Mouse (Mus musculus): ENCODE measurements around the gene Ntm.

The Ntm gene

DNA sequence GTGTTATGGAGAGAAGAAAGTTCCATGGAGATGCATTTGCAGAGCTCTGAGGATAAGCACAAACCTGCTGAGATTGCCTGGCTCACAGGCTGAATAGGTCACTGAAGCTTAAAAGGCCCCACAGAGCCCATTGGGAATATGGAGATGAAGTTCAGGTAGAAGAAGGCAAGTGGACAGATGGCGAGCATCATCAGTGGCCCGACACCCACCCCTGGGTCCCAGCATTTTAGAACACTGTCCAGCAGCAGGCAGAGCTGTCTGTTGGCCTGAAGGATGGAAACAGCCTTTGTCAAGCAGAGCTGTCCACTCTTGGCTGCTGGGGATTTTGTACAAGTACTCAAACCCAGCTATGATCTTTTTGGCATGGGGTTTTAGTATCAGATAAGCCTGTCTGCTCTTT is 722.1 kb downstream of the Ntm start:
- no peak for DNase-seq (ENCODE audit: low spot score in 2 of 2)

DNA sequence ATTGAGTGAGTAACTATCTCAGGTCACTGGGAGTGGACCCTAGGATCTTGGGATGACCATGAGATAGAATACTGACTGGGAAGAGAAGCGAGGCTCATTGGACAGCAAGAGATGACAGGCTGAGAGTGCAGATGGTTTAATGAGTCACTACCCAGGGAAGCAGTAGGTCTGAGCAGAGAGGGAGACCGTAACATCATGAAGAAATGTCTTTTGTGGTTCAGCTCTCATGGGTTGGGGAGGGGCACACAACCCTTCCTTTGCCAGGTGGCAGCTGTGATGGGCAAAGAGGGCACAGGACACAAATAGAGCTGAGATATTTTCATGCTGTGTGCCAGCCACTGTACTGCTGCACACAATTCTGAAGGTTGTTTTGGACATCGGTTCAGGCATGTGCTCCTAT is 724.0 kb downstream of the Ntm start:
- no peak for DNase-seq (ENCODE audit: low spot score in 2 of 2)

DNA sequence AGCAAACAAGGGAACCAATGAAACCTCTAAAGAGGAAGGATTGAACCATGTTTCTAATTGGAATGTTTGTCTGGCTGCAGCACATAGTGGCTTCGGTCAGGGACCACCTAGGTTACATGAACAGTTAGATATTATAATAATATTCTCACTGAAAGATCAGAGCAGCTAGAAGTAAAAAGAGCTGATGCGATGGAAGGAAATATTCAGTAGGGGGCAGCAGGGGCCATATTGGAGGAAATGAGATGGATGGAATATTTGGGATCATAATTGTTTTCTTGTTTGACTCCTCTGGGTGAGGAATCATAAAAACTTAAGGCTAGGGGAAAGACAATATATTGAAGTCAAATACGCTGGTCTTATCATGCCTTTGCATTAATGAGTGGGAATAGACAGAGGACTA is 726.2 kb downstream of the Ntm start:
- DNase-seq (ENCODE audit: low spot score in 2 of 2): no peak

DNA sequence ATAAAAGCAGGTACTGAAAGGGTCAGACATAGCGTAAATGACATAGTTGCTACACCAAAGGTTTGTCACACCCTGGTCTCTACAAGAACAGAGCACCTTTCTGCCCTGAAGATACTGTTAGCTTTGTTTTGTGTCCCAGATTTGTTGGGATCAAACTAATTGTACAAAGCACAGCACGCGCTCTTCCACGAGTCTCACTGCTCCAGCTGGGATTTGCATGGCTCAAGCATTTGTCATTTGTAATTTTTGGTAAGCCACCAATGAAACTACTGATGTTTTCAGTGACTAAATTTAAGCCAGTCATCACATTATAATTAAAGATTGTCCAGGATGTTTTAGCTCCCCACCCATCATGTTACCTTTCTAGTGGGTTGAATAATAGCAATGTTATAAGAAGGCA is 735.2 kb downstream of the Ntm start:
- DNase-seq (ENCODE audit: low spot score in 2 of 2): no peak

DNA sequence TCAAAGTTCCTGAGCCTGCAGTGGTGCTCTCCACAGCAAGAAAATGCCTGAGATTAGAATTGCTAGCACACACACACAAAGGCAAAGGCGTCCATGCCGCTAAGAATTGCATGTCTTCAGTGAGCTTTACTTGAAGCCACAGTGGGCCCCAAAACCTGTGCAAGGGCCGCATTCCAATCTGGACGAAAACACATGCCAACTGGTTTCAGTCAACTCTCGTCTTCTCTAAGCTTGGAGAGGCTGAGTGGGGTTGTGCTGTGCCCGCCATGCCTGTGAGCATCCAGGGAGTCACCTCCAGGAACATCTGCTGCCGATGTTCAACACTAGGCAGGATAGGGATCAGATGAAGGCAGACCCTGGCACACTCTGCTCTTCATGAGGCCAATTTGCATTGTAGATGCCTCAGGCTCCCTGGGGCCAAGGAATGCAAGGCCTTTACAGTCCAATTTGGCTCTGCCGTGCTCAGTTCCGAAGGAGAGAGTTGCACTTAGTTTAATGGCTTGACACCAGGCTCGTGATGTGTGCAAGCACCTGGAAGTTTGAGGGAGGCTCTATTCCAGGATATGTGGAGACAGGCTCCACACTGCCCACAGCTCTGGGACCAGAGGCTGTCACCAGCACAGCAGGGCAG is 739.9 kb downstream of the Ntm start:
- DNase-seq (ENCODE audit: low spot score in 2 of 2): no peak

DNA sequence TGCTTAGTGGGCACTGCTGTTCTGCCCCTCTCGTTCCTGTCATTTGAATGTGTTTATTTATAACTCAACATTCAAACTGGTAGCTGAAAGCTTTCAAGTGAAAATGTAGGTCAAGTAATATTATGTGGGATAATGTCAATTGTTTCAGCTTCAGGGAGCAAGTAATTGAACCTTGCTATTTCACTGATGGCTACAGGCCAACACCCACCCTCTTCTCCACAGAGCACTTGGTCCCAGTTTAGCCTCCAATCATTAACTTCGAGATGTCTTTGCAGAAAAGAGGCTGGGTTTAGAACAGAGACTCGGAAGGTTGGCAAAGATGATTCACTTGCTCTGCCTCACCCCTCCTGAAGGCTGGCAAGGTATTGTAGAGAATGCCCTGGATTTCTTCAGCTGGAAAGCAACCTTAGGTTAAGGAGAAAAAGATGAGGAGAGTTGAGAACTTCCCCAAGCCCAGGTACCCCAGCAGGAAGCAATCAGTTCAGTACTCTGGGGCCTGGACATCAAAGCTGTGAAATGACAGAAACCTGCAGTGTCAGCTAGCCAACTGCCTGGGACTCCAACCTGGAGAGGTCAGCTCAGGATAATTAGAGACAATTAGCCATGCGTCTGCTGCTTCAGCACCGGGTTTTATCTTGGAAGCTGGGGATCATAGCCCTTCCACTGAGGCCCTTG is 741.9 kb downstream of the Ntm start:
- no peak for DNase-seq (ENCODE audit: low spot score in 2 of 2)

DNA sequence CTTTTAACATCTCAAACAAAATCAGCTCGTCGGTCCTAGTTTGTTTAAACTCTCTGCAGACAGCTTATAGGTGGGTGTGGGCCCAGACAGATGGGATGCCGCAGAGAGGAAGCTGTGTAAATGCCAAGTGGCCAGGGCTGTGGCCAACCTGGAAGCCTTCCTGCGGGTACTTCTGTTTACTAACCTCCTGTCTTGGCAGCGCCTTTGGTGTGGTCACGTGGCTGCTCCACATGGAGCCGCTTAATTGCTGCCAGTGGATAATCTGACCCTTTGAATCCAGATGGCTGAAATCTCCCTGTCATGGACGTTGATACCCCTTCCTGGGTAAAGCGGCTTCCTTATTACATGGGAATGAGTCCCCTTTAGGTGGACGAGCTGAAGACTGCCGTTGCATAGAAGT is 742.4 kb downstream of the Ntm start:
- DNase-seq (ENCODE audit: low spot score in 2 of 2): peak; percentile 63 to 64

DNA sequence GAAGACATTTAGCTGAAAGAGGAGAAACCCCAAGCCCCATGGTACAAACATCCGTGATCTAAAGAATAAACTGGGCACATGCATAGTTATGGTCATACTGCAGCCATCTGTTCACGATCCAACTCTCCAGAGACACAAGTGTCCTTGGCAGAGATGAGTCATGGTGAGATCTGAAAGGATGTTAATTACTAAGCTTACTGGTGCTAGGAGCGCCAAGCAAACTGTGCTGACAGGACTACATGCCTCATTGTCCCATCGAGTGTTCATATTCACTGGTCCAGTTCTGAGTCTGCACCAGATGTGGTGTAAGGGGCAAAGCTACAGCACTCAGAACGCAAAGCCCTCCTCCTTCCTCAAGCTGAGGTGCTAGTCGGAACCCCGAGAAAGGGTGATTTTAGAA is 745.0 kb downstream of the Ntm start:
- DNase-seq (ENCODE audit: low spot score in 2 of 2): no peak

DNA sequence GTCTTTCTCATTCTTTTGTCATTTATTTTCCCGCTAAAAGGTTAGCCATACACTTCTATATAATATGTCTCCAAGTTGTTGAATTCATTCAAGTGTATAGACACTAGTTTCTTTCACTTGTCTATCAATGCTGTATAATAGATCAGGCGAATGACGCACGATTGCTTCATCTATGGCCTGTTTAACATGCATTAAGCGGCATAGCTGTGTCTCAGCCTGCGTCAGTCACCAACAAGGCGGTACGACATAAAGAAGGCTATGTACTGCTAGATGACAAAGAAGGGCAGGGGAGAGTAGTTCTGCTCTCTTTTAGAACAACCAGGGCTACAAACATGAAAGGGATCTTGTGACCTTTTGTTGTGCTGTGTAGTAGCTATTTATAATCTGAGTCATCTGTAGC is 746.4 kb downstream of the Ntm start:
- no peak for DNase-seq (ENCODE audit: low spot score in 2 of 2)

DNA sequence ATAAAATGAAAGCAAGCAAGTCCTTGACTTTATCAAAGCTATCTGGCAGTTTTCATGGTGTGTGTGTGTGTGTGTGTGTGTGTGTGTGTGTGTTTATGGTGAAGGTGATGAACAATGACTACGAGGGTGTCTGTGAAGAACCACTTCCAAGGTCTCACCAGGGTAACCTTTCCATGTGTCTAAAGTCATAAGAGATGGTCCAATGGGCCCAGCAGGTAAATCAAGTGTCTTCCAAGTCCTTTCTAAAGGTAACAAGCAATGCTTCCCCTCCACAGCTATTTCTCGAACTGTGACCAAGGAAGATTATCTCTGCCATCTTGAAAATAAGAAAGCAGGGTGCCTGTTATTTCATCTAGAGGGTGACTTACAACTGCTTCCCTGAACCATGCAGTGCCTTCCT is 747.1 kb downstream of the Ntm start:
- DNase-seq (ENCODE audit: low spot score in 2 of 2): no peak

DNA sequence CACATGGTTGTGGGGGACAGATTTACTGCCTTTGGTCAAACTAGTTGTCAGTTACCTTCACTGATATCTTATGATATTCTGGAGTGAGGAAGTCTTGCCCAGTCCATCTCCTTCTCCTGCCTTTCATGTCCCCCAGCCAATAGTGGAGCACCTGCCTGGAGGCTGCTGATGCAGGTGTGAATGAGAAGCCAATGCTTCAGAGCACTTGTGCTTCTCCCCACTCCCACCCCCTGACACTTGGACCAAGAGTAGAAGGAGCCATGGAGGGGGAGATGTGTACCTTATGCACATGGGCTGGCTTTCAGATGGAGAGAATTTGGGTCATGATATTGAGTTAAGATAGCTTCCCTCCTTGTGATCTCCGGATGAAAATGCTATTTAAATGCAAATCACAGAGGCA is 747.7 kb downstream of the Ntm start:
- no peak for DNase-seq (ENCODE audit: low spot score in 2 of 2)

DNA sequence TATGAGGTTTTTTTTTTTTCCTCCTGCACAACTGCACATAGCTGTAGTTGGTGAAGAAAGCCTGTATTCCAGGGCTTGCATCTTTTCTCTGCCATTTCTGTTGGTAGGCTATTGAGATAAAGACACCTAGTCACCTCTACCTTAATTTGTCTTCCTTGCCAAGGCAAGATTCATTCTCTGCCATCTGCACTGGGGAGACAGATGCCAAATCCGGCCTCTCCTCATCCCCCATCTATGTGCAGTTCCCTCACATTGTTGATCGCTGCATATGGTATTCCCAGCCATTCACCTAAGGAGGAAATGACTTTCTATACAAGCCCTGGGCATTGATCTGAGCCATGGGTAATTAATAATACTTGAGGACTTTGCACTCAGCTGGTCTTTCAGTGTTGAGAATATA is 753.7 kb downstream of the Ntm start:
- no peak for DNase-seq (ENCODE audit: low spot score in 2 of 2)

DNA sequence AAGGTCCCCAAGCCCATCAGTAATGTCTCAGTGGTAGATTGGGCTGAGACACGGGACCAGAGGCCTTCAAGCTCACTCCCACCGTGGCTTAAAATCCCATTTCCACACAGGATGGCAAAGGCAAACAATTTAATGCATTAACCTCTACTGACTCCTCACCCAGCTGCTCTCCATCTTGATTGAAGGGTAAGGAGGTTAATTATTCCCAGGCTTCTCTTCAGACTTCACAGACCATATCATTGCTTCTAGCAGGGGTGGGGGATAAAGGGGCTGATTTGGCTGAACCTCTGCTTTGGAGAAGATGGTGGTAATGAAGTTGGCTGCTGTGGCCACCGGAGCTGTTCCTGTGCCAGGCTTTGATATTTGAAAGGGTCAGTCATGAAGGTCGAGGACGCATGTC is 754.8 kb downstream of the Ntm start:
- no peak for DNase-seq (ENCODE audit: low spot score in 2 of 2)

DNA sequence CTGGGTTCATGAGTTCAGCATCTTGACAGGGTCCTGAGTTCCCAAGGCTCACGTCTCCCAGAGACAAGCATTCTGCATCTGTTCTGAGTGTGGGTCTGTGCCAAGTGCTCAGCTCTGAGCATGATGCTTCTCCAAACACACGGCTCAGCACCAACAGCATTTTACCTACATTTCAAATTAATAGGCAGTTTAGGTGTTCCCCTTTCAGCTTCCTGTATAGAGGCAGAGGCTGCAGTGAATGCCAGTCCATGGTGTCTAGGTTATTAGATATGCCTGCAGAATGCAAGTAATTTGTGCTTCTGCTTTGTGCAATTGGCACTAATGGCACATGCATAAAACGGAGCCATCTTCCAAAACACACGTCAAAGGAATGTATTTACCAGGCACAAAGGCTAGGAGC is 757.3 kb downstream of the Ntm start:
- DNase-seq (ENCODE audit: low spot score in 2 of 2): no peak

DNA sequence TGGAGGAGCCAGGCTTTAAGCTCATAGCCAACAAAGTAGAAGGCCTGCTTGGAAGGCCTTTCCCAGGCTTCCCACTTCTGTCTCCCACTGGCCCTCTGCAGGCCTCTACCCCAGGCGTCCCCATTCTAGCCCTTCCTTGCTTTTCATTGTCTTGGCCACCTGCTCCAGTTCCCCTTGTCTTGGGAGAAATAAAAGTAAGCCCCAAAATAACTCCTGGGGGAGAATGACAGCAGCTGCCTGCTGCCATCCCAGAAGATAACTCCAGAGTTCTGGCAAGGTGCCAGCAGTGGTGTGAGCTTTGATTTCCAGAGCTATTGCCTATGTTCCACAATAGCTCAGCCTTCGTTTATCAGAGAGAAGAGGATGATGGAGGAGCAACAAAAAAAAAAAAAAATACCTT is 760.7 kb downstream of the Ntm start:
- peak; percentile 59 to 61 for DNase-seq (ENCODE audit: low spot score in 2 of 2)

DNA sequence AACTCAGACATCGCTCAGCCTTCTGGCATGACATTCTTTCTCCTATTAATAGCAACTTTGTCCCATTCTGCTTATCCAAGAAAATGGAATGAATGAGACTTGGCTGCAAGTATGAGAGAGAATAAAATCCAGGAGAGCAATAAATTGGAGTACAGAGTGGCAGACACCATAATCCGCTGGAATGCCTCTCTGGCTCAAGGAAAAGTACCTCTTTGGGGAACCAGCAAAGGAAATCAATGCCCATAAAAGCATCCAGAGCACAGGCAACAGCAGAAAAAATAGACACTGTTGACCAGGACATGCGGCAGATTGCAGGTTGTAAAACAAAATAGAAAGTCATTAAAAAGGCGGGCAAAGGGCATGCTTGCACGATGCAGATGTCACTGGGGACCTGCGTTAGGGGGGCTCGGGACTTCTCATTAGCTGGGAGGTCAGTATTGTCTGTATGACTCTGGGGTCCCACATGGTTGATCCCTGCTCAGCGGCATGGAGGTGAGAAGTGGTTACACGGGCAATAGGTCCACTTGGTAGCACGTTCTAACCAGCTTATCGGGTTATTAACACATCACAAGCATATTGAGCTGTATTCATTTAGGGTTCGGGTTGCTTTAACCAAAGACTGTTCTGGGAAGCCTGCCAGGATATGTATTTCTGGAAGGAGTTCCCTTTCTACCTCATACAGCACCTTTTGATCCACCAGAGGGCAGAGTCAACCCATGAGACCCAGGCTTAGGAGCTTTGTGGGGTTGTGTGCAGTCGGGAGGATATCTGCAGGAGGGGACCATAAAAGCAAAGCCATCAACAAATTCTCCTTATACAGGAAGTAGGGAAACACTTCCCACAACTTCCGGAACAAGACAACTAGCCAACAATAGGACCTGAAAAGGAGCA is 761.5 kb downstream of the Ntm start:
- DNase-seq (ENCODE audit: low spot score in 2 of 2): peak; percentile 68 to 70

DNA sequence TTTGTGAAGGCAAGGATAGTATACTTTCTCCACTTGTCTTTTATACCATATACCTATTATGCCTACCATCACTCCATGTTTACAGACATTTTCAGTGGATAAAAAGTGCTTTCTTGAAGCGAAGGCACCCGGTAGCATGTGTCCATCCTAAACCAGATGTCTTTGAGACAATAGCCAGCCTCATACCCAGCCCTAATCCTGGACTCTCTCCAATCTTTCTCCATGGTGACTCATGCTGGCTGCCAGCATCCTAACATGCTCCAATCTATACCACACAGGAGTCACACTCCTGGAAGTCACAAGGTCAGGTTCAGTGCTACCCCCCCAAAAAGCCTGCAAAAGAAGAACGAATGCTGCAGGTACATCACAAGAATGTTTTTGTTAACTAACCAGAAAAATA is 765.9 kb downstream of the Ntm start:
- DNase-seq (ENCODE audit: low spot score in 2 of 2): no peak

DNA sequence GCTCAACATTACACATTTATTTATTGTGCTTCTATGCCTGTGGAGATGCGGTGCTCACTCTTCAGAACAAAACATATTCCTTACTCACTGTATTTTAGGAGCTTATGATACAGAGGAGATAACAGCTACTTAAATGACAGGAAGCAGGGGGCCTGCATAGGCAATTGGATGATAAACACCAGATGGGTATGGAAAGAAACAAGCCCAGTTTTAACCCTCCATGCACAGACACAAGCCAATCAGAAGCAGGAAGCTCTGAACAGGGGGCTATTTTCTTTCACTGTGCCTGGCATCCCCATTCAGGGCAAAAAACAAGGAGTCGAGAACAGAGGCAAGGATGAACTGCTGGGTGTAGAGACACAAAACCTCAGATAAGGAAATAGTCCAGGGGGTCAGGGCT is 768.7 kb downstream of the Ntm start:
- no peak for DNase-seq (ENCODE audit: low spot score in 2 of 2)

DNA sequence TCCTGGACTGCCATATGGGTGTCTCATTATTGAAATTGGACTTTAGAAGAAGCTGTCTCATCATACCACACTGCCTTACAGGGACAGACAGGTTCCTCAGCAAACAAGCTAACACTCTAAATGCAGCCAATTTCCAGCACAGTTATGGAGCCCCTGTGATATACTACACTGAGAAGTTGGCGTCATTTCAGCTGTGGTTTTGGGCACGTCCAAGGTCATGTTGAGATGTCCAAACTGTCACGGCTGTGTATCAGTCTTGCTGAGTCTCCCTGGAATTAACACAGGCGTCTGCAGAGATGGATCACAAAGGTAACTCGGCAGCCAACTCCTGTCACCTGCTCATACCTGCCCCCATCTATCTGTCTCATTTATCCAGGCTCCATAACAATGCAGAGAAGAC is 779.9 kb downstream of the Ntm start:
- DNase-seq (ENCODE audit: low spot score in 2 of 2): no peak

DNA sequence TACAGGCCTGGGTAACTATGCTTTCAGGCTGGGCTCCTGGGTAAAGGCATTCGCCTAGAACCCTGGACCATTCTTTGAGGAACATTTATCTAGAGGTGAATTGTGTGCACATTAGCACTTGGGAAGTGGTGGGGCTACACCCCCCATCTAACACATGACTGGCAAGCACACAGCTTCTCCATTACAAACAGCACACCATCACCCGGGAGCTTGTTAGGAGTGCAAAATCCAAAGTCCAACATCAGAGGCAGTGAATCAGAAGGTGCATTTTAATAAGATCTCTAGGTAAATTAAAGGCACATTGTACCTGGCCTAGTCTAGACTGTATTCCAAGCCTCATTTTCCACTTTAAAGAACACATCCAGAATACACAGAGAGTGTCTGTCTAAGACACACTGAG is 781.3 kb downstream of the Ntm start:
- DNase-seq (ENCODE audit: low spot score in 2 of 2): no peak

DNA sequence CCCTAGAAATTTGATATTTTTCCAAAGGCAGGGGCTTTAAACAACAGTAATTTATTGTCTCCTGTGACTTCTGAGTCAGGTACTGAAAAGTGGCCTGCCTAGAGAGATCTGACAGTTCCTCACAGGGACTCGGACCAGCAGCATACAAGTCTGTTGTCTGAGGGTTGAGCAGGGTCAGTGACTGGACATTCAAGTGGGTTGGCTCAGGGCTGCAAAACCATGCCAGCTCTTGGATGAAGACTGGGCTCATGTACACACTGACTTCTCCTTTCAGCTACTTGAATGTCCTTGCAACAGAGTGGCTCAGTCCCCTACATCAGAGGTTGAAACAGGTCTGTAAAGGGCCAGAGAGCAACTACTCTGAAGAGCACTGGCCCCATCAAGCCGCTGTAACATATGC is 797.2 kb downstream of the Ntm start:
- DNase-seq (ENCODE audit: low spot score in 2 of 2): no peak

DNA sequence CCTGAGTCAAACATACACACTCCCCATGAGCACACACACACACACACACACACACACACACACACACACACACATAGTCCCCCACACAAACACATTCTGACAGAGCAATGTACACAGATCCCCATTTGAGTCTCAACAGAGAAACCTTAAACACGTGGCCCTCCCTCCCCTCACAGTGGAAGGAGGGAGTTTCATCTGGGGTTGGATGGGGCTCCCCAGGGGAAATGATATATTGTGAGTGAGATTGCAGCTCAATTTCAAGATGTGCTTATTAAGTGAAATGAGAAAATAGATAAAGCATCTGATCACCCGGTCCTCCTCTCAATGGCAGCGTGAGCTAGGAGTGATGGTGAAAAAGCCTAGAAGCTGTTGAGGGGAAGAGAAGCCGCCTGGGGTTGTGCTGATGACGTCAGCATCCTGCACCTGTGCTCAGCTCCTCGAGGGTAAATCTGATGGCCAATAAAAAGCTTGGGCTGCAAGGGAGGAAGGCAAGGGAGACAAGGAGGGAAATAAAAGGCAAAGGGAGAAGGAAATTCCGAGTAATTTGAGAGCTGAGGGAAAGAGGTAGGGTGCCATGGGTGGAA is 801.8 kb downstream of the Ntm start:
- DNase-seq (ENCODE audit: low spot score in 2 of 2): no peak

DNA sequence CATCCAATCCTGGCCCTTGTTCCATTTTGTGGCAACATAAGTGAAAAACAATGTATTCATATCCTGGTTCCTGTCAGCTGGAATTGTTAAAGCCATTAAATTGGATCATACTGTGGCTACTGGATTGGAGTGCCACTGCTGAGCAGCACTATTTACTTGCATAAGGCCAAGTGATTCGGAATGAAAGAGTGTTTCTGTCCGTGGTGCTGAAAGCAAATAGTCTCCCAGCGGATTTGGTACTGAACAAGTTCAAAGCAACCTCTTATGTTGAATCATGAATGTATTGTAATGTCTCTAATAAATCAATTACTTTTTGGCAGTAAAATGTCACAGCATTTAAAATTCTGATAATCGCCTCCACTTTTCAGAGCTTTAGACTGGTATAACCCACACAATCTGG is 817.0 kb downstream of the Ntm start:
- no peak for DNase-seq (ENCODE audit: low spot score in 2 of 2)

Data from right cerebral cortex, postnatal 10 days (tissue).